Mouse (Mus musculus): Measurements from ENCODE around the gene Npcd.

The Npcd gene

DNA sequence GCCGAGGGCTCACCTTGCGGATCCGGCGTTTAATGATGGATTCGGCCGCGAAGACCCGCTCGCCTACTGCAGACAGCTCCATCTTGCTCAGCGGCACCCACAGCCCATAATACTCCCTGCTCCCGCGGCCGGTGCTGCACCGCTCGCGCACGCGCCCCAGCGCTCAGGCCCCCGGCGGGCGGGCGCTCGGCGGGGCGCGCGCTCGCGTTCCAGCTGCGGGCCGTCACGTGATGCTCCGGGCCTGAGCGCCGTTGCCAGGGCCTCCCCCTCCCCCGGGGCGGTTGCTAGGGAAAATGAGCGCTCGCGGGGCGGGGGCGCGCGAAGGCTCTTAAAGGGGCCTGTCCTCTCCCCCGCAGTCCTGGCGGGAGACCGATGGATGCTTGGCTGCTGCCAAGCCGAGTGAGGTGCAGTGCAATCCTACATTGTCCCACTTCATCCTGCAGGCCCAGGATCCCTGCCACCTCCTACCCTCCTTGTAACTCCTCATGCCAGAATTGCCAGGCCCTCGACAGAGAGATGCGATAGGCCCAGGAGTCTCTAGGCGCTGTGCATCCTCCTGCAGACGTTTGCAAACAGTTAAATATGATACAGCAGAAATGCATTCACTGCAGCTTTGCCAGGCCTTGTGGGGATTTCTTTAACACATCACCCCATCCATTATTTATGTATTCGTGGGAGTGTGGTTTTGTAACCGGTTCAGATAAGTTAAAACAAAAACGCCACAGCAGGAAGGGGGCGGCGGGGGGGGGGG, at the start of gene Npcd, which contains the start of gene Cbx6:
Gene Npcd (minus strand): TSS at position 108 of the 751 bp plus-strand sequence.
Gene Cbx6 (minus strand): TSS at position 559 of the 751 bp plus-strand sequence.
- DNase-seq (ENCODE audit: low spot score): peak; percentile 97

GRCm38 (mm10) chr15:79883352-79883822, 49.4 kb upstream of the Npcd start:
- peak; percentile 90 for DNase-seq (ENCODE audit: low spot score)

DNA sequence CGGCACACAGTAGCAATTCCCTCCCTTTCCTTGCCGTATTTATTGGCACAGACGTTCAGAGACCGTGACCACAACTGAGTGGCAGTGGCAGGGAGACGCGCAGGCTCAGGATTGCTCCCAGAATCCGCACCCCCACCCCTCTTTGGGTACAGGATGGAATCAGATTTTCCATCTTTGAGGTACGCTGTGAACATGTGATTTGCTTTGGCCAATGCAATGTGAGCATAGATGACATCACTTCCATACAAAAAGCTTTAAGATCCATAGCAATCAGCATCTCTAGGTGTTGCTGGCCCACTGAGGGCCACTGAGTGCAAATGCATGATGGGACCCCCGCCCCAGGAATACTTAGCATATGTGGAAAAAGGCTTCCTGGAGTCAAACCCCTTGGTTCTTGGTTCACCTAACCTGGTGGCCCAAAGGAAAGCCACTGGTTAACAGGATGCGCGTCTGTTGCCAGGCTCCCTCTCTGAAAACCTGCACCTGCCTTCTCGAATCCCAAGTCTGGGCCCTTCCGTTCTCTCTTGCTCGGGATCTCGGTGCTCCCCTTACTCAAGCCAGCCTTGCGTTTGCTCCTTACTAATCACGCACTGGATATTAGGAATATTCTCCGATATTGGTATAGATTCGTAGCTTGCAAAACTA, 48.7 kb upstream of the Npcd start:
- DNase-seq (ENCODE audit: low spot score): no peak

GRCm38 (mm10) chr15:79880477-79880876, 46.4 kb upstream of the Npcd start:
- DNase-seq (ENCODE audit: low spot score): no peak

GRCm38 (mm10) chr15:79879319-79879718, 45.3 kb upstream of the Npcd start:
- DNase-seq (ENCODE audit: low spot score): peak; percentile 58

DNA sequence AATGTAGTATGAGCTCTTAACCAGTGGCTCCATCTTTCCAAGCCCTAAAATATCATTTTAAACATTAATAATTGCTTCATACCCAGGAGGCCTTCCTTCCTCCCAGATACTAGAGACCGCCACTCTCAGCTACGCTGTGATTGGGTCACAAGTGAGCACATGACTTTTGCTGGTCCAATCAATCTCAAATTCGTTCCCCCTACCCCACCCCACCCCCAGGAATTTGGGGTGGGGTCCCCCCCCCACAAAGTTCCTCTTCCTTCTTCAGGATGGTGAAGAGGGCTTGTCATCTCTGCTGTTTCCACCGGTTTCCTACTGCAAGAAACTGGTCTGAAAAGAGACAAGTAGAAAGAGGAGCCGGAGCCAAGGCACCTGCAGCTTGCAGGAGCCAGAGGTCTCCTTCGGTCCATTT, 44.7 kb upstream of the Npcd start:
- no peak for DNase-seq (ENCODE audit: low spot score)

DNA sequence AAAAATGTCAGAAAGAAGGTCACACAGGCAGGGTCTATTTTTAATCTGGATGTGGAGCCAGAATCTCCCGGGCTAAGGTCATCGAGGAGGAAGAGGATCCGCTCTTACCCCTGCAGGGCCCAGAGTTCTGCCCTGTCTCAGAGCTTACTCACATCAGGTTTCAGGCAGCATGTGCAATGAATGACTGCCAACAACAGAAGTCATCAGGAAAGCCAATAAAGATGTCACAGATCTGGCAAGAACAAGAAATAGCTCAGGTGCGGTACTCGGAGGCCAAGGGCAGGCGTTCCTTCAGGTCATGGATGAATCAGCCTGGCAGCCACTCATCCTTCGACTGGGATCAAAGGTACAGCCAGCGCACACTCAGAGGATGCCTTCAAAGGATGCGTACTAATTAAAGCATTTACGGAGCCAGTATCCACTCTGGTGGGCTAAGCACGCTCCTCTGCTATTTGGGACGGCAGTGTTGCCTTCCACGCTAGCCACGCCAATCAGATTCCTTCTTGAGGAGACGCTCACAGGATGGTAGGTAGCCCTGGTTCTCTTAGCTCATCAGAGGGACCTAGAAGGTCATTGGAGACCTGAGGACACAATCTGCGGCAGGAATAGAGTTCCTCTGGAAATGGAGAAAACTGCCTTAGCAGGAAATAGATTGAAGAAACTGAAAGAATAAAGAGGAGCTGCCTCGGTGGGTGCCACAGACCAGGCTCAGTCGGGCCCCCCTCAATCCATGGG, 41.4 kb upstream of the Npcd start:
- no peak for DNase-seq (ENCODE audit: low spot score)

DNA sequence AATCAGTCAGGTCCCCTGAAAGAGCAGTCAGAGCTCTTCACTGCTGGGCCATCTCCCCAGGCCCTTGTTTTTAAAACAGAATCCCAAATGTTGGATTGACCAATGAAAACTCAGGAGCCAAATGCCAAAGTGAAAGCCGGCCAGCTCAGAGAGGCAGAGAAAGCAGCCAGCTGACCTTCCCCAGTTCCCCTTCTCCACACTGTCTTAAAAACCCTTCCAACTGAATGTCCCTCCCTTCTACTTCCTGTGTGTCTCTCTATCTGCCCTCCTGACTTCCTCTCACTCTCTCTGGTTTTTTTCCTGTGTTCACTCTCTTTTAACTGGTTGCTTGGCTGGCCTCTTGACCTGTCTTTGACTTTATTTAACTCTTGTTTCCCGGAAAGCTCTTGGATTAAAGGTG, 40.0 kb upstream of the Npcd start:
- DNase-seq (ENCODE audit: low spot score): no peak

DNA sequence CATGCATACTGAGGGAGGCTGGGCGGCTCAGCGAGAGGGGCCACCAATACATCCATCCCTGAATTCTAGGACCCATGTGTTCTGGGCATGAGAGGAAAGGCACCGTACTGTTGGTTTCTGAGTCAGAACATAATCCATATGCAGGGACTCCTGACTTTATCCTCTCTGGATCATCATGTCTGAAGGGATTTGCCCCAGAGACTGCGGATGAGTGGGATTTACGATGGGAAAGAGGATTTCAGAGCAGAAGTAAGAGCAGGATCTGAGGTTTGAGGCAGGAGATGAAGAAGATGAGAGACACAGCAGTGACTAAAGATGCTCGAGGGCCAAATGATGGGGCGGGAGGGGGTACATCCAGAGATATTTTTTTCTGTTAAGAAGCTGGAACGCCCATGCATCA, 39.5 kb upstream of the Npcd start:
- no peak for DNase-seq (ENCODE audit: low spot score)

DNA sequence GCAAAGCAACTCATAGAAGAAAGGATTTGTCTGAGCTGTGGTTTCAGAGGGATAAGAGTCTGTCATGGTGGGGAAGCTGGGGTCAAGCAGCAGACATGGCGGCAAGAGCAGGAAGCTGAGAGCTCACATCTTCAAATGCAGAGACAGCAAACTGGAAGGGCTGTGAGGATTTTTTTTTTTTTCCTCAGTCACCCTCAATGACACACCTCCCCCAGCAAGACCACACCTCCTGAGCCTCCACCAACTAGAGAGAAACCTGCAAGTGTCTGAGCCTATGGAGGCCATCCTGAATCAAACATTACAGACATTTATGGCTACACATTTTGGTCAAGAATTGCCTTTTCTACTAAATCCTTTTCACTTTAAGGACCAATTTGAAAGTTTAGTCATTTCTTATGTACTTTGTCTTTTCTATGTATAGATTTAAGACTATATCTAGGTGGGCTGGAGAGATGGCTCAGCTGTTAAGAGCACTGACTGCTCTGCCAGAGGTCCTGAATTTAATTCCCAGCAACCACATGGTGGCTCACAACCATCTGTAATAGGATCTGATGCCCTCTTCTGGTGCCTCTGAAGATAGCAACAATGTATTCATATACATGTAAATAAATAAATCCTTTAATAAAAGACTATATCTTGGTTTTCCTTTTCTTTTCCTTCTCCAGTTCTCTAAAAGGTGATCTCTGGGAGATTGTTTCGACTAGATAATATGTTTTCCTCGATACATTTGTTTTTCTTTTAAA, 33.4 kb upstream of the Npcd start:
- no peak for DNase-seq (ENCODE audit: low spot score)

DNA sequence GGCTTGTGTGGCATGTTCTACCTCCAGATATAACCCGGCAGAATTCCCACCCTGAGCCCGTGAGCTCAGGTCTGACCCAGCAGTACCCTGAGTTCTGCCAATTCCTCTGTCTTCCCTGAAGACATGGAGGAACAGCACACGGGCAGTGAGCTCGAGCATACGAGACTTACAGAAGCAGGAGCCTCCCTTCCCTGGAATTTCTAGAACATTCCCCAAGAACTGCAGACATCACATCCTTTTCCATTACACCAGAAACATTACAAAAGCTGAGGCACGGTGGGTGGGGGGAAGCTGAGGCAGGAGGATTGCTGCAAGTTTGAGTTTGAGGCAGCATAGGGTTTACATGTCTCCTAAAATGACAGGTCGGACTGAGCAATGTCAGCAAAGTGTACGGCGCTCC, 25.8 kb upstream of the Npcd start:
- DNase-seq (ENCODE audit: low spot score): no peak

GRCm38 (mm10) chr15:79858979-79859378, 24.9 kb upstream of the Npcd start:
- DNase-seq (ENCODE audit: low spot score): no peak

DNA sequence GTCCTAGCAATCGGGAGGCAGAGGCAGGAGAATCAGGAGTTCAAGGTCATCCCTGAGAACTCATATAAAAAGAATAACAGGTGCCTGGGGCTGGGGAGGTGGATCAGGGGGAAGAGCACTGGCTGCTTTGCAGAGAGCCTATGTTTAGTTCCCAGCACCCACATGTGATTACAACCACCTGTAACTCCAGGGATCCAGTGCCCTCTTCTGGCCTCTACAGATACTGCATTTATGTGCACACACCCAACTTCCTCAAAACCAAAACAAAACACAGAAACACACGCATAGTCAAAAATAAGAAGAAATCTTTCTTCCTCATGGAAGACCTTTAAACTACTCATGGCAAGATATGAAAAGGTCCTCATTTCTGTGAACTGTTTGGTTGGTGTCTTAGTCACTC, 16.1 kb upstream of the Npcd start:
- DNase-seq (ENCODE audit: low spot score): no peak

GRCm38 (mm10) chr15:79847100-79847499, 13.1 kb upstream of the Npcd start:
- no peak for DNase-seq (ENCODE audit: low spot score)

GRCm38 (mm10) chr15:79845986-79846385, 11.9 kb upstream of the Npcd start:
- no peak for DNase-seq (ENCODE audit: low spot score)

GRCm38 (mm10) chr15:79842985-79843384, 8.9 kb upstream of the Npcd start:
- no peak for DNase-seq (ENCODE audit: low spot score)

- no peak for DNase-seq (ENCODE audit: low spot score)
Observed at GRCm38 (mm10) chr15:79840281-79840680, 6.2 kb upstream of the Npcd start.

DNA sequence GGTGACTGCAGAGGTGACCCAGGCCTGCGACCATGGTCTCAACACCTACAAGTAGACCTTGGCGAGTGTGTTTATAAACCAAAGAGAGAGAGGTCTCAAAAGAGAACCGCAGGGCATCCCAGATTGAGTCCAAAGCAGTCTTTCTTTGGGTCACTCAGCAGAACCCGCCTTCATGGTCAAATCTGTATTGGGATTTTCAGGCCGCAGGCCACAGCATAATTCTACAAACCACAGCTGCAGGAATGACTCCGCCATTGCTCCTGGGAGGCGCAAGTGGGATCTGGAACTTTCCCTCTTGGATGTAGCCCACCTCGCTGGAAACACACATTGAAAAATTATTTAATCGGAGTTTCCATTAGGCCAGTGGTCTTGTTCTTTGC, 834 bp upstream of the Npcd start:
- DNase-seq (ENCODE audit: low spot score): no peak

GRCm38 (mm10) chr15:79833251-79834050, 586 bp downstream of the Npcd start:
- DNase-seq (ENCODE audit: low spot score): peak; percentile 50

- peak; percentile 52 for DNase-seq (ENCODE audit: low spot score)
Observed at GRCm38 (mm10) chr15:79832064-79832900, 1.8 kb downstream of the Npcd start.

All from ovary, postnatal 10 days (tissue).